Mouse (Mus musculus) embryo, embryonic 10.5 days (tissue): ENCODE measurements around the gene Slc6a15.

Source experiments
- DNase-seq: peaks from one replicate; pipeline ENCODE4 v3.0.0-alpha.2; 2015; ENCODE audit warnings: low spot score

The Slc6a15 gene

GRCm38 (mm10) chr10:103367371-103368295 is at the start of gene Slc6a15:
Gene Slc6a15, plus strand, starts transcription at chr10:103367783.
- peak; percentile 62 for DNase-seq

GRCm38 (mm10) chr10:103321941-103322340 is 45.6 kb upstream of the Slc6a15 start:
- DNase-seq, result no peak

GRCm38 (mm10) chr10:103323386-103323785 is 44.2 kb upstream of the Slc6a15 start:
- no peak for DNase-seq

- DNase-seq, result no peak
These were observed 33.3 kb upstream of the Slc6a15 start for GRCm38 (mm10) chr10:103334306-103334705.

- DNase-seq, result no peak
These were observed 27.7 kb upstream of the Slc6a15 start for GRCm38 (mm10) chr10:103339928-103340327.

GRCm38 (mm10) chr10:103346797-103347196 is 20.8 kb upstream of the Slc6a15 start:
- DNase-seq, result no peak

- peak; percentile 67 for DNase-seq
These were observed 905 bp downstream of the Slc6a15 start for GRCm38 (mm10) chr10:103368296-103369080.

- DNase-seq, result peak; percentile 93
These were observed 1.5 kb downstream of the Slc6a15 start for GRCm38 (mm10) chr10:103369081-103369420.

GRCm38 (mm10) chr10:103402171-103402570 is 34.6 kb downstream of the Slc6a15 start:
- peak; percentile 81 for DNase-seq

- peak; percentile 8 for DNase-seq
These were observed 60.1 kb downstream of the Slc6a15 start for GRCm38 (mm10) chr10:103427717-103428116.

- no peak for DNase-seq
These were observed 75.0 kb downstream of the Slc6a15 start for GRCm38 (mm10) chr10:103442588-103442987.

GRCm38 (mm10) chr10:103443070-103443469 is 75.5 kb downstream of the Slc6a15 start:
- DNase-seq, result peak; percentile 94

GRCm38 (mm10) chr10:103448340-103448739 is 80.8 kb downstream of the Slc6a15 start:
- DNase-seq, result no peak

- DNase-seq, result no peak
These were observed 90.3 kb downstream of the Slc6a15 start for GRCm38 (mm10) chr10:103457896-103458295.
